Mouse (Mus musculus) midbrain, postnatal 0 days (tissue): ENCODE data around the gene Rcan2. TPM values are rescaled to one million over a fixed set of nuclear protein-coding genes. Genes with fewer than 3 reads are reported as not detected.
A peak's percentile ranks its signal among the peaks of the same experiment; 100 is the strongest.

Source experiments
- ATAC-seq: fragments of 200-750 bp; cut with Nextera tagmentation; 2 replicates; pipeline ENCODE4 v1.8.0; 2017; ENCODE audit warnings: moderate number of reproducible peaks, mild to moderate bottlenecking, moderate TSS enrichment, moderate library complexity; ENCODE audit not compliant: low FRiP score
- DNase-seq: peaks from one replicate; pipeline ENCODE4 v3.0.0-alpha.2; 2015; ENCODE audit warnings: low spot score
- H3K27ac ChIP-seq: fragments of 300-500 bp; sonication (generic); 2 replicates; pipeline ENCODE4 v1.5.1; 2014; ENCODE audit warnings: low read depth, mild to moderate bottlenecking, low read length, mixed read lengths
- H3K27me3 ChIP-seq: fragments of 300-500 bp; sonication (generic); 2 replicates; pipeline ENCODE4 v1.6.1; 2014; ENCODE audit warnings: low read length, control low read depth, mixed read lengths; ENCODE audit not compliant: insufficient read depth
- H3K36me3 ChIP-seq: fragments of 300-500 bp; sonication (generic); 2 replicates; pipeline ENCODE4 v1.6.1; 2014; ENCODE audit warnings: low read length, control low read depth, mixed read lengths; ENCODE audit not compliant: insufficient read depth
- H3K4me1 ChIP-seq: fragments of 300-500 bp; sonication (generic); 2 replicates; pipeline ENCODE4 v1.6.1; 2014; ENCODE audit warnings: mild to moderate bottlenecking, control low read depth, antibody characterized with exemption, low read length, mixed read lengths; ENCODE audit not compliant: insufficient read depth
- H3K4me2 ChIP-seq: fragments of 300-500 bp; sonication (generic); 2 replicates; pipeline ENCODE4 v1.6.1; 2014; ENCODE audit warnings: low read depth, mild to moderate bottlenecking, low read length, mixed read lengths; ENCODE audit not compliant: poor library complexity, severe bottlenecking
- H3K4me3 ChIP-seq: fragments of 300-500 bp; sonication (generic); 2 replicates; pipeline ENCODE4 v1.5.1; 2014; ENCODE audit warnings: low read depth, mild to moderate bottlenecking, low read length, moderate library complexity
- H3K9ac ChIP-seq: fragments of 300-500 bp; sonication (generic); replicated peaks from 2 replicates; pipeline ENCODE4 v1.6.1; 2014; ENCODE audit warnings: mild to moderate bottlenecking, low read length, moderate library complexity, mixed read lengths; ENCODE audit not compliant: poor library complexity, severe bottlenecking
- H3K9me3 ChIP-seq: fragments of 300-500 bp; sonication (generic); 2 replicates; pipeline ENCODE4 v1.6.1; 2016; ENCODE audit warnings: low read length, control low read depth
- CTCF ChIP-seq: IDR thresholded peaks from 2 replicates; pipeline ENCODE4 v1.5.1; 2016; ENCODE audit warnings: antibody characterized with exemption, mild to moderate bottlenecking
- WGBS: fragments of 180-500 bp; shearing (Covaris S2); extraction: QIAGEN DNeasy Blood & Tissue Kit; methylation state at CpG from one replicate; pipeline ENCODE4 v1.1.7; 2014; 5-methylcytosine and 5-hydroxymethylcytosine counted together
- polyA plus RNA-seq: library from polyadenylated mRNA; unstranded; fragments of >200 nt; fragmentation: Nextera tagmentation; extraction: Ambion mirVana; gene quantifications from 2 replicates; pipeline ENCODE4 v1.2.1, GENCODE M21; 2015
- total RNA-seq: library from RNA; depleted of rRNA; stranded (reverse); fragments of >200 nt; gene quantifications from 2 replicates; pipeline ENCODE4 v1.2.3, GENCODE M21; 2014

The Rcan2 gene
- total and polyA plus RNA-seq, 2 experiments from 2014 or later: 96.7 to 136 TPM

GRCm38 (mm10) chr17:43803764-43804163 lies 2.6 kb downstream of the Rcan2 start:
- Histone ChIP-seq H3K27ac (no peak overlapping the region), H3K4me2 (peak overlapping the region; percentile 86; the same call in 1 of the 2 replicates)
- 81% methylated on average over 6 of the region's 6 CpGs for WGBS

GRCm38 (mm10) chr17:43806841-43807240 lies 5.7 kb downstream of the Rcan2 start:
- Histone ChIP-seq H3K4me2 (no peak overlapping the region), H3K36me3 (no peaks in the 10 kb centered on the region), H3K27me3 (no peaks in the 10 kb centered on the region), H3K9ac (no peak overlapping the region), H3K4me1 (no peaks in the 10 kb centered on the region), H3K27ac (no peak overlapping the region), H3K4me3 (no peak overlapping the region), H3K9me3 (no peaks in the 10 kb centered on the region)
- WGBS: 83% methylated on average over 4 of the region's 4 CpGs
- ATAC-seq (no peak), DNase-seq (no peak)
- TF ChIP-seq CTCF: peak; percentile 26; the same call in 1 of the 2 replicates

More at GRCm38 (mm10) chr17:43803764-43804163, 2.6 kb downstream of the Rcan2 start:
- TF ChIP-seq CTCF: no peak
- no peaks in the 10 kb centered on the region for H3K4me1 ChIP-seq
- no peak overlapping the region for H3K4me3 ChIP-seq
- no peak for ATAC-seq
- no peaks in the 10 kb centered on the region for H3K36me3 ChIP-seq
- no peak for DNase-seq
- H3K9ac ChIP-seq: no peak overlapping the region
- H3K9me3 ChIP-seq: no peaks in the 10 kb centered on the region
- H3K27me3 ChIP-seq: no peaks in the 10 kb centered on the region

DNA sequence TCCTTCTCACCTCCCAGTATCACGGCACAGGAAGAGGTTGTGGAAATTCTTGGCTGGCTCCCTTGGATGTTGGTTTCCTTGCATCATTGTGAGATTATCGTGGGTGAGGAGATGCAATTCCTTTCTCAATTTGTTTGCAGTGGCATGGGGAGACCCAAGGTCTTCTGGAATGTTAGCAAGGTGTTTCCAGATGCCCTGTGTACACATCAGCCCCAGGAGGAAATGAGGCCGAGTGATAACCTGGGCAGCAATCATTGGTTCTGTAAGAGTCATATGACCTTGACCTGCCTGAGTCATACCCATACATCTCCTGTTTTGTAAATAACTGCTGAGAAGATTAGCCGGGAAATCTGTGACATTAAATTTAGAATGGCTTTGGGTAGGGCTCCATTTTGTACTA lies 10.3 kb downstream of the Rcan2 start:
- WGBS: 77% methylated on average over 4 of the region's 4 CpGs
- H3K9me3 ChIP-seq: no peaks in the 10 kb centered on the region
- no peak for TF ChIP-seq CTCF

GRCm38 (mm10) chr17:43815376-43815775 lies 14.2 kb downstream of the Rcan2 start:
- ATAC-seq: no peak

More for the DNA sequence above, 10.3 kb downstream of the Rcan2 start:
- no peak overlapping the region for H3K9ac ChIP-seq
- no peaks in the 10 kb centered on the region for H3K27me3 ChIP-seq
- ATAC-seq: no peak
- no peaks in the 10 kb centered on the region for H3K36me3 ChIP-seq
- H3K4me3 ChIP-seq: no peak overlapping the region
- H3K4me1 ChIP-seq: no peaks in the 10 kb centered on the region
- no peak overlapping the region for H3K4me2 ChIP-seq
- no peak for DNase-seq
- H3K27ac ChIP-seq: no peak overlapping the region

GRCm38 (mm10) chr17:43816480-43816879 lies 15.3 kb downstream of the Rcan2 start:
- H3K27me3 ChIP-seq: no peaks in the 10 kb centered on the region
- no peak overlapping the region for H3K27ac ChIP-seq
- no peaks in the 10 kb centered on the region for H3K9me3 ChIP-seq
- ATAC-seq (no peak; the same call in 1 of the 2 replicates), DNase-seq (no peak)
- no peak for TF ChIP-seq CTCF
- H3K4me3 ChIP-seq: no peak overlapping the region
- H3K36me3 ChIP-seq: no peaks in the 10 kb centered on the region
- 77% methylated on average over 1 of the region's 1 CpGs for WGBS
- no peak overlapping the region for H3K4me2 ChIP-seq
- H3K4me1 ChIP-seq: peaks cover 3% of the 10 kb centered on the region; the same call in 1 of the 2 replicates
- H3K9ac ChIP-seq: no peak overlapping the region

More at GRCm38 (mm10) chr17:43815376-43815775, 14.2 kb downstream of the Rcan2 start:
- Histone ChIP-seq H3K4me1 (no peaks in the 10 kb centered on the region), H3K4me3 (no peak overlapping the region), H3K4me2 (no peak overlapping the region), H3K27ac (no peak overlapping the region), H3K36me3 (no peaks in the 10 kb centered on the region), H3K9ac (no peak overlapping the region), H3K27me3 (no peaks in the 10 kb centered on the region), H3K9me3 (no peaks in the 10 kb centered on the region)
- DNase-seq: no peak
- TF ChIP-seq CTCF: no peak
- WGBS: 90% methylated on average over 4 of the region's 4 CpGs

DNA sequence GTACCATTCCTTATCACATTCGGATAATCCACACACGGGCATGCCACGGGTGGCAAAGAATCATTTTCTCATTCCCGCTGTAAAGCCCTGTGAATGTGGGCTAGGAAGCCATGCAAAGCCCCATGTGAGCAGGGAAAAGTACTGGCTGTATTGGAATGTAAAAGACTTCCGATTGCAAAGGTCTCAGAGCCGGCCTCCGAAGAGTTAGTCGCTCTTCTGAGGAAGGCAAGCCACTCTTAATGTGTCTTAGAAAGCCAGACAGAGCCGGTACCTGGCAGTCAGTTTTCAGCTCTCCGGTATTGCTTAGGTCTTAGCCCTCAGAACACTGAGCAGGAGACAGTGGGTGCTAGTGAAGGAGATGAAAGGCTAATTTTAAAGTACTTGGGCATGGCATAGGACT lies 16.0 kb downstream of the Rcan2 start:
- Histone ChIP-seq H3K4me2 (no peak overlapping the region), H3K9ac (no peak overlapping the region), H3K4me1 (peaks cover 10% of the 10 kb centered on the region; the same call in 1 of the 2 replicates), H3K36me3 (no peaks in the 10 kb centered on the region), H3K9me3 (no peaks in the 10 kb centered on the region), H3K27ac (no peak overlapping the region), H3K4me3 (no peak overlapping the region), H3K27me3 (no peaks in the 10 kb centered on the region)
- ATAC-seq: no peak
- DNase-seq: no peak
- TF ChIP-seq CTCF: no peak
- 87% methylated on average over 10 of the region's 10 CpGs for WGBS
